Mouse (Mus musculus): ENCODE measurements at regions not wholly inside any gene's neighbourhood (a gene's known extent, or its start where the extent isn't known, plus 50 kb on each side); places are given as distances from the start of the nearest gene placed in this dataset.
"Not testable (repeated sequence)": the region's sequence is repeated elsewhere in the genome, so short reads cannot be mapped to it uniquely, and the experiment has no call there.

DNA sequence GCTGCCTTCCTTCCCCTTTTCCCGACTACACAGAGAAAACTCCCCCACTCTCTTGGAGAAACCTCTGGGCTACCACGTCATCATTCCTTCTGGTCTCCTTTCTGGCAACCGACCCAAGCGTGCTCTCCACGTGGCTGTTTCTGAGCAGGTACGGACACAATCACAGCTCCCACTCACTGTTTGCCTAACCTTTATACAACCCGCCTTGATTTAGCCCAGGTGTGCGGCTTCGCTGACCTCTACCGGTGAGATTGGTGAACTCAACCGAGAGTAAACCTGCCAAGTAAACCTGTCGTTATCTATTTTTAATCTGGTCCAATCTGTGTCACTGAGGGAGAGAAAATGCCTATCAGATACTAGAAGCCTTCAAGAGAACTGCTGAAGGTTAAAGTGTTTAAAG lies 142.7 kb upstream of the Gnai1 start:
- peak; percentile 4 for DNase-seq (ENCODE audit: low spot score)

DNA sequence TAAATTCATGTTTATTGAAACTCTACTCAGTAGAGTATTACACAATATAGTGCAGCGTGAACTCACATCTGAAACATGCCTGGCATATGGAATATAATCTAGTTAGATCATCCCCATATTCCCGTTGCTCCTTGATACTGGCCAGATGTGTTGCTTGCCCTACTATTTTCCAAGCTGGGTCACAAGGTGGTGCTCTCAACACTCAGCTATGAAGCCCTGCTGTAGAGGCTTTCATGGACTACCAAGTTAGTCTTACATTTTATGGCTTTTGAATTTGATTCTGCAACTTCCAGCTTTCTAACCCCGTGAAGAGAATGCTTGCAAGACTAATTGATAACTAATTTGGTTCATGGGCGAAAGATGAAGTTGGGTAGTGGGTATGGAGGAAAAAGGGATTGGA lies 134.2 kb upstream of the Gnai1 start:
- no peak for DNase-seq (ENCODE audit: low spot score)

DNA sequence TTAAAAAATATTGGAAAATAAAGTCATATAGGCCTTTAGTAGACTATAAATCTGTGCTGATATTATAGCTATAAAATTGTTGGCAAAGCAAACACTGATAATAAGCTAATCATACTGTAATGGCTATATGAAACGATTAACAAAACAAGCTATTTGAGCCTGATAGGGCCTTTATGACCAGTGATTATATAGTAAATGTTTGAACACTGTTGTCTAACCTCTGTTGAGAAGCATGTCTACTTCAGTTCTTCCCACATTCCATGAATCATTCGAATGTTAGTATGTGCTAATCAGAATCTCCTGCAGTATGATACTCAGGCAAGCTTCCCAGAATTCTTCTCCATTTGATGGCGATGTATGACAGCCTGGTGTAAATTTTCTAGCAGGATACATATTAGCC lies 129.6 kb upstream of the Gnai1 start:
- no peak for DNase-seq (ENCODE audit: low spot score)

DNA sequence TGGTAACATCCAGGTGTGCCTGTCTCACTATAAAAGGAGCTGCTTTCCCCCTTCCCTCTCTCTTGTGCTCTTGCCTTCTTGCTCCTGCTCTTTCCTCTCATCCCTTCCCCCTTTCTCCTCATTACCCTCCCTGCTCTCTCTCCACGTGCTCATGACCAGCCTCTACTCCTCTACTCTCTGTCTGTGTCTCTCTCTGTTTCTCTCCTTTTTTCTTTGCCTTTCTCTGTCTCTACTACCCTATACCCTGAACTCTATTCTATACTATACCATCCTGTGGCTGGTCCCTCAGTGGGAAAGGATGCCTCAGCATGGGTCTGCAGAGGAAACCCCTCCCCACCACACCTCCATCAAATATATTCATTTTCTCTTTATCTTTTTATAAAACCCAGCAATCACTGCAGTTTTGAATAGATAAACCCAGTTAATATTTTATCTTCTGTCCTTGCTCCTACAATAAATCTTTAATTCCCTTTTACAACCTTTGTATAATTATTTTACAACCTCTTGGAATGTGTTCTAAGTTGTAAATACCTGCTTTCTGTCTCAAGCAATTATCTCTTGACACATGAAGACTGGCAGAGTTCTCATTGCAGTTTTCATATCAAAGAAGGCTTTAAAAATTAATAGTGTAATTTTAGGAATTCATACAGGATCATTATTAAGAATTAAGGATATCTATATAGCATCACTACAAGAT lies 127.1 kb upstream of the Gnai1 start:
- DNase-seq (ENCODE audit: low spot score), result no peak

DNA sequence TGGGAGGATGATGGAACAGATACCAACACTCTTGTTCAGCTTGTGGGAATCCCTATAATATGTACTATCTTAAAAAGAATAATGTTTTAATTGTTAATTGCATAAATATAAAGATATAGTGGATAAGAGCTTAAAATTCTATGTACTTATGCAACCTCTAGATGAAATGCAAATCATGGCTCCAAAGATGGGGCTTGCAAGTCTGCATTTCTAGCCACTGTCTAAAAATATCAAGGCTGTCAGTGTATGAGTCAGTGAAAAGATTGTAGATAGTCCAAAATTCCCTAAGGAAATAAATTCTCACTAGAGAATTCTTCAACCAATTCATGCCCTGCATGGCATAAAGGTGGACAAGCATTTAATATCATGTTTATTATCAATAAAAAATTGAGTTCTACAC lies 124.2 kb upstream of the Gnai1 start:
- DNase-seq (ENCODE audit: low spot score), result no peak

GRCm38 (mm10) chr5:18478420-18478819 lies 118.3 kb upstream of the Gnai1 start:
- no peak for DNase-seq (ENCODE audit: low spot score)

- DNase-seq (ENCODE audit: low spot score), result no peak
Measured at GRCm38 (mm10) chr5:18477372-18478017, 117.3 kb upstream of the Gnai1 start.

- DNase-seq (ENCODE audit: low spot score), result no peak
Measured at GRCm38 (mm10) chr5:18472114-18472513, 112.0 kb upstream of the Gnai1 start.

DNA sequence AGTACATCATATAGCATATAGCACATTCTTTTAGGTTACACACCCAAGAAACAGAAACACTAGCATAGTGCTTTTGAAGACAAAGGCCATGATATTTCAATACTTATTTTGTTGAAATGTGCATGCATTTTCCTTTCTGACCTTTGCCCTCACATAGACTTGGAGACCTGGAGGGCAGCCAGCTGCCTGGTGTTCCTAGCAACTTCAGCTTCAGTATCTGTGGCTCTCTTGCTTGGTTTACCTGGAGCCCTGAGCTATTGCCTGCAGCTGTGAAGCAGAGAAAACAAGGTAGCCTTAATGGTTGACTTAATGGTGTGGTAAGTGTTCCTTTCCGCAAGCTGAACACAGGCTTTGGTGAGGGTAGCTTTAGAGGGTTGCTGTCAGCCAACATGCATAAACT lies 97.6 kb upstream of the Gnai1 start:
- DNase-seq (ENCODE audit: low spot score), result no peak

- no peak for DNase-seq (ENCODE audit: low spot score)
Measured at GRCm38 (mm10) chr5:18456196-18456595, 96.0 kb upstream of the Gnai1 start.

- not testable (repeated sequence) for DNase-seq (ENCODE audit: low spot score)
Measured at GRCm38 (mm10) chr5:18452871-18453757, 93.0 kb upstream of the Gnai1 start.

GRCm38 (mm10) chr5:18449261-18449660 lies 89.1 kb upstream of the Gnai1 start:
- no peak for DNase-seq (ENCODE audit: low spot score)

DNA sequence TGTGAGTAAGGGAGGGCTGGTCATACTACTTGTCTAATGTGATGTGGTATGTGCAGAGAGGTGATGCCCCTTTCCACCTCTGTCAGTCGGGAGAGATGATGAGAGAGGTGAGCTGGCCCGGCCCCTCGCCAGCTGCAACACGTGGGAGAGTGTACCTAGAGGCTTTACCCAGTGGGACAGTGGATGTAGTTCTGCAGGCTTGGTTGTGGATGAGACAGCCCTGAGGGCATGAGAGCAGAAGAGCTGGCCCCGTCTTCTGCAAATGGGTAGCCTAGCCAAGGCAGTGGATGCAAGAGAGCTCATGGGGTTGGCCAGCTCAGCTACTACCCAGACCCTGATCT lies 88.1 kb upstream of the Gnai1 start:
- no peak for DNase-seq (ENCODE audit: low spot score)

DNA sequence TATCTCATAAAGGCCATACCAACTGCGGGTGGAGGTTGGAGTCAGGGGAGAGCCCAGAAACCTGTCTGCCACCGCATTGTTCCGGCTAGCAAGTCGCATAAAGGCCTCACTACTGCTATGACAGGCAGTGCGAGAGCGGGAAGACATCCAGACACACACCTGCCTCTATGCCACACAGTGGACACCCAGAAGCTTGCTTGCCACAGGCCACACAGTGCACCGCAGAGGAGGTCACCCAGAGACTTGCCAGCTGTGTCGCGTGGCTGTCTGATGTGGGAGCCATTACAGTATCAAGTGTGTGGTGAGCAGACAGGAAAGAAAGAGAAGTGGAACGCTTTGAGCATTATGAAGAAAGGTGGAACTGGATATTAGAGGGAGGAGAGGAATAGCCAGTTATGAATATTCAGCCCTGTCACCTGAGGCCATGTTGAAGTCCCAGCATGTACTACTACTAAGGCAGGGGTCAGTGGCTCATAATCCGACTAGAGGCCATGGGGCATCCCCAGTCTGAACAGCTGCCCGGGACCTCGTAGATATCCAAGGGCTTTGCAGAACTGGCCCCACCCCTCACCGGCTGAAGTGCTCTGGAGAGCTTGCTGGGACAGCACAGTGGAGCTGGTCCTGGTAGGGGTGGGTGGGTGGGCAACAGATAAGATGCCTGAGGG lies 87.6 kb upstream of the Gnai1 start:
- DNase-seq (ENCODE audit: low spot score), result no peak

- peak; percentile 59 for DNase-seq (ENCODE audit: low spot score)
Measured at GRCm38 (mm10) chr5:18445969-18446368, 85.8 kb upstream of the Gnai1 start.

GRCm38 (mm10) chr5:18439986-18440385 lies 79.8 kb upstream of the Gnai1 start:
- DNase-seq (ENCODE audit: low spot score), result no peak

DNA sequence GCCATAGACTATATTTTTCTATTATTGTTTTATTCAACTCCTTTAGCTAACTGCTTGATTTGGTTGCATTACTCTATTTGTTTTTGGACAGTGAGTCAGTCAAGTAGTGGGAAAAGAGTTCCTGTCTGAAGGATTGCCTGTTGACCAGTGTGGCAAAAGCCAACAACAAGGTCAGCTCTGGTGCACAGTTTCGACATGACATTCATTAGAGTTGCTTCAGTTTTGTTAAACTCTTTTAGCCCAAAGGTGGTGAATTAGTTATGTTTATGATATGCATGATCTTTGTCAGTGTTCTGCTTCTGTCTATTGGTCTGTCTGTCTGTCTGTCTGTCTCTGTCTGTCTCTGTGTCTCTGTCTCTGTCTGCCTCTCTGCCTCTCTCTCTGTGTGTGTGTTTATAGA lies 79.1 kb upstream of the Gnai1 start:
- DNase-seq (ENCODE audit: low spot score), result no peak

GRCm38 (mm10) chr5:18436099-18436748 lies 76.1 kb upstream of the Gnai1 start:
- no peak for DNase-seq (ENCODE audit: low spot score)

DNA sequence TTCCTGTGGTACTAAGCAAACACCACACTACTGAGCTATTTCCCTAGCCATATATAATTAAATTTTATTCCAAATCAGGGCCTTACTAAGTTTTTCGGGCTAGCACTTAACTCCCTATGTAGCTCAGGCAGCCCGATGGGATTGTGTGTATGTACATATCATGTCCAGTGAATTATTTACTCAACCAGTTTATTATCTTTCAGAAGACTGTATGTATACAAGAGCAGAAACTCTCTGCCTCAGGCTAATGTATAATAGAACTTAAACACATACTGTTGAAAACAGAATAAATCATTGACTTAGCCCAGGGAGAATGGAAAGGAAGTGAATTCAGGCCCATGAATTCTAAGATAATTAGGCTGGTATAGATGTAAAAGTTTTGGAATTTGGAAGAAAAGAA lies 74.1 kb upstream of the Gnai1 start:
- no peak for DNase-seq (ENCODE audit: low spot score)

GRCm38 (mm10) chr5:18433287-18433686 lies 73.1 kb upstream of the Gnai1 start:
- no peak for DNase-seq (ENCODE audit: low spot score)

DNA sequence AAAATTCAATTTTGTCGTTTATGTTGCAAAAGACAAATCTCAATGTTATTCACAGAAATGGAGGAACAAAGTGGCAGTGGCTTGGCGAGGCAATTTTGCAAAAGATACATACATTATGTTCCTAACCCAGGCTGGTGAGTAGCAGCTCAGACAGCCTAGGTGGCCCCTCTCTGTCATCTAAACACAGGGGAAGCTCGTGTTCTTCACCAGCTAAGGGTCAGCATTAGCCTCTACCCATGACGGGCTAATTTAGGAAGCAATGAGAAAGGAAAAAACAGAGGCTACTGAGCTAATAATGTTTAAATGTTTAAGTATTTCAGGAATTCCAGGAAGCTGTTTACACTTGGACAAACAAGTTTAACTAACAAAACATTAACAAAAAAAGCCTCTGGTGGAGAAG lies 64.9 kb upstream of the Gnai1 start:
- DNase-seq (ENCODE audit: low spot score), result no peak

DNA sequence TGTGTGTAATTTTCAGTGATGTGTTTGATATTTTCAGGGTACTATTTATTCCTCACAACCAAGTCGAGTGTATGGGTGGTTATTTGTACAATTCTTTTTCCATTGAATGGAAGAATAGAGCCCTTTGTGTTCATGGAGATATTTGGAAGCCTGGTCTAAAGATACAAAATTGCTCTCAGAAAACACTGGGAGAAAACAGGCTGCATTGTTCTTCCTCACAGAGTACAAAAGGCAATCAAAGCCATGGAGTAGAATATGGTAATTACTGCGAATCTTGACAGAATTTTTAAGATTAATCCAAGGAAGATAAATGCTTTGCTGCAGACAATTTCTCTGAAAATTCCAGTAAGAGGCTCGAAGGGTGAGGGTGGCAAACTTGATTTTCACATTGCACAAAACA lies 54.7 kb upstream of the Gnai1 start:
- DNase-seq (ENCODE audit: low spot score), result no peak
